Mouse (Mus musculus): ENCODE measurements around the gene Creld1. TPM values are rescaled to one million over a fixed set of nuclear protein-coding genes. Genes with fewer than 3 reads are reported as not detected.
A peak's percentile ranks its signal among the peaks of the same experiment; 100 is the strongest.

Gene Creld1
- polyA plus RNA-seq, 1 experiment from 2014 or later, result 38.3 TPM

DNA sequence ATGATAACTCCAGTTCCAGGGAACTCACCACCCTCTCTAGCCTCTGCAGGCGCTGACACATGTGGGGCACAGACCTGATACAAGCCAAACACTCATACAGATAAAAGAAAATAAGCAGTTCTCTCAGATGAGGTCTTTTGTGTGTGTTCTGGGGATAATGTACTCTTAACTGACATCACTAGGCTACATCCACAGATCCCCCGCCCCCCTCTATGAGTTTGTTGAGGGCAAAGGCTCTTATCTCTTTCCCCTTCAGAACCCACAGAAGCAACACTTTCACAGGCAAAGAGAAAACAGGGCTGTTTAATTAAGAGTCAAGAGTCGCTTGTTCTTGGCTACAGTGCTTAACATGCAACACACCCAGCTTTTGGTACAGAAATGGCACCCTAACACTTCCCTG, 31.5 kb downstream of the Creld1 start:
- peaks cover 69% of the 10 kb centered on the region for H3K36me3 ChIP-seq
- H3K27ac ChIP-seq, result no peak overlapping the region
- H3K9ac ChIP-seq, result no peak overlapping the region
- H3K4me2 ChIP-seq, result no peak overlapping the region
- no peaks in the 10 kb centered on the region for H3K27me3 ChIP-seq
- no peaks in the 10 kb centered on the region for H3K4me1 ChIP-seq (replicated peaks)
- no peaks in the 10 kb centered on the region for H3K9me3 ChIP-seq (replicated peaks)
- 97% methylated on average over 3 of the region's 3 CpGs for WGBS
- no peak for ATAC-seq (replicated peaks; ENCODE audit: insufficient number of reproducible peaks, insufficient read depth, low FRiP score, low read depth)
- H3K4me3 ChIP-seq, result no peak overlapping the region

DNA sequence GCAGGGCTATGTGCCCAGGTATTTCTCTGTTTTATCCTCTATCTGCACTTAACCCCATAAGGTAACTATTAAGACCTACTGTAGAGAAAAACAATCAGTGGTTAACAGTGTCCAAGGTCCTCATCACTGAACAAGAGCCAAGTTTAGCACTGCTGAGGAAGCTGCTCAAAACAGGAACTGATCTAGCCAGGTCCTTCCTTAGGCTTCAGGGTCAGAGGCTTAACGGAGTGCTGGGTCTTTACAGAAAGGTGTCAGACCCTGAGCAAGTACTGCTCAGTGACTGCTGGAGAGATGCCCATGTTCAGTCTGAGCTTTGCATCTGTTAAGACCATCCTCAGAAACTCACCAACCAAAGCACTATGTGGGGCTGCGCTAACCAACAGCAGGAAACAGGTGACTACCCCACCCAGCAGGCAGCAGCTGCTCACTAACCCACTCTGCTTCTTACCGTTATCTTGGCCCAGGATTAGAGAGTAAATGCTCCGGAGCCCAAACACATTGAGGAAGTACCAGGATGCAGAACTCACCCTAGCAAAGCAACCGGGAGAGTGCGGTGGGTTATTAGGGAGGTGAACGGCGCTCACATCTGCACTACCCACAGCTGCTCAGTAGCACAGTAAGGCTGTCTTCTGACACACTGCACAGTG, 34.5 kb downstream of the Creld1 start:
- Histone ChIP-seq H3K27ac (no peak overlapping the region), H3K9ac (no peak overlapping the region), H3K4me3 (no peak overlapping the region), H3K9me3 (replicated peaks) (no peaks in the 10 kb centered on the region), H3K4me1 (replicated peaks) (no peaks in the 10 kb centered on the region), H3K27me3 (no peaks in the 10 kb centered on the region), H3K36me3 (peaks cover 95% of the 10 kb centered on the region), H3K4me2 (no peak overlapping the region)
- no peak; the same call in 1 of the 2 replicates for ATAC-seq (replicated peaks; ENCODE audit: insufficient number of reproducible peaks, insufficient read depth, low FRiP score, low read depth)
- WGBS, result 80% methylated on average over 8 of the region's 8 CpGs

GRCm38 (mm10) chr6:113522310-113522709, 39.2 kb downstream of the Creld1 start:
- Histone ChIP-seq H3K4me1 (replicated peaks) (no peaks in the 10 kb centered on the region), H3K36me3 (peaks cover 61% of the 10 kb centered on the region), H3K9me3 (replicated peaks) (no peaks in the 10 kb centered on the region), H3K27me3 (no peaks in the 10 kb centered on the region), H3K4me3 (no peak overlapping the region), H3K4me2 (no peak overlapping the region), H3K27ac (no peak overlapping the region), H3K9ac (no peak overlapping the region)
- WGBS, result 75% methylated on average over 1 of the region's 1 CpGs
- no peak for ATAC-seq (replicated peaks; ENCODE audit: insufficient number of reproducible peaks, insufficient read depth, low FRiP score, low read depth)

- no peaks in the 10 kb centered on the region for H3K27me3 ChIP-seq
- H3K9ac ChIP-seq, result no peak overlapping the region
- H3K4me1 ChIP-seq (replicated peaks), result no peaks in the 10 kb centered on the region
- H3K27ac ChIP-seq, result no peak overlapping the region
- peaks cover 50% of the 10 kb centered on the region for H3K36me3 ChIP-seq
- H3K4me2 ChIP-seq, result no peak overlapping the region
- WGBS, result 79% methylated on average over 8 of the region's 8 CpGs
- H3K9me3 ChIP-seq (replicated peaks), result no peaks in the 10 kb centered on the region
- H3K4me3 ChIP-seq, result no peak overlapping the region
- ATAC-seq (replicated peaks; ENCODE audit: insufficient number of reproducible peaks, insufficient read depth, low FRiP score, low read depth), result no peak
Measured at GRCm38 (mm10) chr6:113523420-113523819, 40.3 kb downstream of the Creld1 start.

- peaks cover 15% of the 10 kb centered on the region for H3K4me1 ChIP-seq (replicated peaks)
- no peaks in the 10 kb centered on the region for H3K9me3 ChIP-seq (replicated peaks)
- H3K4me3 ChIP-seq, result peak within 1 kb of the TSS; percentile 96
- no peaks in the 10 kb centered on the region for H3K27me3 ChIP-seq
- H3K36me3 ChIP-seq, result peaks cover 3% of the 10 kb centered on the region; the same call in 1 of the 2 replicates
- peak within 1 kb of the TSS; percentile 74 for H3K27ac ChIP-seq
- peak; percentile 78 for ATAC-seq (replicated peaks; ENCODE audit: insufficient number of reproducible peaks, insufficient read depth, low FRiP score, low read depth)
- H3K4me2 ChIP-seq, result peak within 1 kb of the TSS; percentile 78
- peak within 1 kb of the TSS; percentile 87 for H3K9ac ChIP-seq
- WGBS, result under 1% methylated on average over 47 of the region's 47 CpGs
Measured at GRCm38 (mm10) chr6:113530932-113531839, 48.1 kb downstream of the Creld1 start, which contains the start of the genes Emc3 and Fancd2. TSS of gene Emc3 (minus strand) at chr6:113531652. TSS of gene Fancd2 (plus strand) at chr6:113531682.

- Histone ChIP-seq H3K4me2 (peak overlapping the region; percentile 78), H3K4me3 (peak overlapping the region; percentile 96), H3K27ac (peak overlapping the region; percentile 74), H3K27me3 (no peaks in the 10 kb centered on the region), H3K36me3 (peaks cover 6% of the 10 kb centered on the region; the same call in 1 of the 2 replicates), H3K9ac (peak overlapping the region; percentile 87), H3K4me1 (replicated peaks) (peaks cover 15% of the 10 kb centered on the region), H3K9me3 (replicated peaks) (no peaks in the 10 kb centered on the region)
- ATAC-seq (replicated peaks; ENCODE audit: insufficient number of reproducible peaks, insufficient read depth, low FRiP score, low read depth), result no peak
- 7% methylated on average over 7 of the region's 7 CpGs for WGBS
Measured at GRCm38 (mm10) chr6:113531840-113532404, 48.8 kb downstream of the Creld1 start.

GRCm38 (mm10) chr6:113534886-113535285, 51.8 kb downstream of the Creld1 start:
- no peak for ATAC-seq (replicated peaks; ENCODE audit: insufficient number of reproducible peaks, insufficient read depth, low FRiP score, low read depth)
- 78% methylated on average over 7 of the region's 7 CpGs for WGBS
- H3K4me1 ChIP-seq (replicated peaks), result peaks cover 13% of the 10 kb centered on the region
- H3K4me2 ChIP-seq, result no peak overlapping the region
- H3K27ac ChIP-seq, result no peak overlapping the region
- no peak overlapping the region for H3K4me3 ChIP-seq
- peaks cover 10% of the 10 kb centered on the region; the same call in 1 of the 2 replicates for H3K36me3 ChIP-seq
- no peaks in the 10 kb centered on the region for H3K27me3 ChIP-seq
- H3K9ac ChIP-seq, result no peak overlapping the region
- no peaks in the 10 kb centered on the region for H3K9me3 ChIP-seq (replicated peaks)

DNA sequence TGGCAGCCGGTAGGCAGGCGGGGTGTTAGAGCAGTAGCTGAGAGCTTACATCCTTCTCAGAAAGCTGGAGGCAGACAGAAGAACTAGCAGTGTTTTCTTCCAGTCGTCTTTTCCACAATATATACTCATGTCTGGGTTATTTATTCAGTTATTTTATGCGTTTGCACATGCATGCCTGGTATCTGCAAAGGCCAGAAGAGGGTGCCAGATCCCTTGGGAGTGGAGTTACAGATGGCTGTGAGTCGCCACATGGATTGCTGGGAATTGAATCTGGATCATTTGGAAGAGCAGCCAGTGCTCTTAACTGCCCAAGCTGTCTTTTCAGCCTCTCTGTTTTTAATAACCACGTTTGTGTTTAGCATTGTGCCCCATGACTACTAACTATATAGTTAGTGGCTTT, 58.5 kb downstream of the Creld1 start:
- H3K4me3 ChIP-seq, result no peak overlapping the region
- WGBS, result 83% methylated on average over 6 of the region's 6 CpGs
- H3K4me1 ChIP-seq (replicated peaks), result no peaks in the 10 kb centered on the region
- no peak overlapping the region for H3K27ac ChIP-seq
- H3K9ac ChIP-seq, result no peak overlapping the region
- no peak for ATAC-seq (replicated peaks; ENCODE audit: insufficient number of reproducible peaks, insufficient read depth, low FRiP score, low read depth)
- H3K36me3 ChIP-seq, result peaks cover 6% of the 10 kb centered on the region; the same call in 1 of the 2 replicates
- no peaks in the 10 kb centered on the region for H3K9me3 ChIP-seq (replicated peaks)
- no peak overlapping the region for H3K4me2 ChIP-seq
- no peaks in the 10 kb centered on the region for H3K27me3 ChIP-seq

Small RNA genes lying within 50 kb of the gene (microRNA-seq; reads per million reads assigned to microRNA genes)
- gene Gm23365, result not detected

Other genes starting within 250 kb of the Creld1 start
- gene Mtmr14, start 245.5 kb upstream of the Creld1 start, polyA plus RNA-seq (2015; fragmentation: Nextera tagmentation; extraction: Ambion mirVana), result 20.8 and 26.7 TPM in 2 replicates
- 0.25 TPM in 1 of 2 replicates, not detected in the other for gene Cpne9, start 201.0 kb upstream of the Creld1 start, polyA plus RNA-seq (2015; fragmentation: Nextera tagmentation; extraction: Ambion mirVana)
- 9.0 and 12.0 TPM in 2 replicates for gene Brpf1, start 176.2 kb upstream of the Creld1 start, polyA plus RNA-seq (2015; fragmentation: Nextera tagmentation; extraction: Ambion mirVana)
- 6.1 and 9.6 TPM in 2 replicates for gene Ogg1, start 156.3 kb upstream of the Creld1 start, polyA plus RNA-seq (2015; fragmentation: Nextera tagmentation; extraction: Ambion mirVana)
- 110 and 122 TPM in 2 replicates for gene Camk1, start 139.3 kb upstream of the Creld1 start, polyA plus RNA-seq (2015; fragmentation: Nextera tagmentation; extraction: Ambion mirVana)
- 36.1 and 43.9 TPM in 2 replicates for gene Tada3, start 105.4 kb upstream of the Creld1 start, polyA plus RNA-seq (2015; fragmentation: Nextera tagmentation; extraction: Ambion mirVana)
- gene Arpc4, start 105.2 kb upstream of the Creld1 start, polyA plus RNA-seq (2015; fragmentation: Nextera tagmentation; extraction: Ambion mirVana), result 232 and 253 TPM in 2 replicates
- gene Ttll3, start 94.0 kb upstream of the Creld1 start, polyA plus RNA-seq (2015; fragmentation: Nextera tagmentation; extraction: Ambion mirVana), result 1.4 and 2.0 TPM in 2 replicates
- 9.5 and 16.1 TPM in 2 replicates for gene Rpusd3, start 64.0 kb upstream of the Creld1 start, polyA plus RNA-seq (2015; fragmentation: Nextera tagmentation; extraction: Ambion mirVana)
- gene Cidec, start 47.5 kb upstream of the Creld1 start, polyA plus RNA-seq (2015; fragmentation: Nextera tagmentation; extraction: Ambion mirVana), result not detected in 2 replicates
- 57.4 and 64.0 TPM in 2 replicates for gene Jagn1, start 40.7 kb upstream of the Creld1 start, polyA plus RNA-seq (2015; fragmentation: Nextera tagmentation; extraction: Ambion mirVana)
- gene Il17re, start 24.8 kb upstream of the Creld1 start, polyA plus RNA-seq (2015; fragmentation: Nextera tagmentation; extraction: Ambion mirVana), result 1.4 and 3.5 TPM in 2 replicates
- 11.5 and 15.6 TPM in 2 replicates for gene Il17rc, start 11.9 kb upstream of the Creld1 start, polyA plus RNA-seq (2015; fragmentation: Nextera tagmentation; extraction: Ambion mirVana)
- 0.18 and 0.33 TPM in 2 replicates for gene Prrt3, start 18.6 kb downstream of the Creld1 start, polyA plus RNA-seq (2015; fragmentation: Nextera tagmentation; extraction: Ambion mirVana)
- 84.7 and 90.0 TPM in 2 replicates for gene Emc3, start 48.4 kb downstream of the Creld1 start, polyA plus RNA-seq (2015; fragmentation: Nextera tagmentation; extraction: Ambion mirVana)
- 7.8 and 7.9 TPM in 2 replicates for gene Fancd2, start 48.4 kb downstream of the Creld1 start, polyA plus RNA-seq (2015; fragmentation: Nextera tagmentation; extraction: Ambion mirVana)
- 0.15 TPM in 1 of 2 replicates, not detected in the other for gene Fancd2os, start 117.4 kb downstream of the Creld1 start, polyA plus RNA-seq (2015; fragmentation: Nextera tagmentation; extraction: Ambion mirVana)
- gene Brk1, start 121.5 kb downstream of the Creld1 start, polyA plus RNA-seq (2015; fragmentation: Nextera tagmentation; extraction: Ambion mirVana), result 159 and 162 TPM in 2 replicates
- gene Vhl, start 140.7 kb downstream of the Creld1 start, polyA plus RNA-seq (2015; fragmentation: Nextera tagmentation; extraction: Ambion mirVana), result 25.6 and 31.0 TPM in 2 replicates
- gene Irak2, start 155.2 kb downstream of the Creld1 start, polyA plus RNA-seq (2015; fragmentation: Nextera tagmentation; extraction: Ambion mirVana), result 4.7 and 5.6 TPM in 2 replicates
- gene Tatdn2, start 213.8 kb downstream of the Creld1 start, polyA plus RNA-seq (2015; fragmentation: Nextera tagmentation; extraction: Ambion mirVana), result 0.77 and 0.85 TPM in 2 replicates
- 0.30 TPM in 1 of 2 replicates, not detected in the other for gene Ghrl, start 236.6 kb downstream of the Creld1 start, polyA plus RNA-seq (2015; fragmentation: Nextera tagmentation; extraction: Ambion mirVana)

Data from heart, embryonic 15.5 days (tissue).